Mouse (Mus musculus) B cell, adult (primary cell): Measurements from ENCODE around the gene Gm20809. TPM values are rescaled to one million over a fixed set of nuclear protein-coding genes. Genes with fewer than 3 reads are reported as not detected.

ENCODE experiments used
- total RNA-seq: library from RNA; stranded (reverse); gene quantifications from 4 replicates; pipeline ENCODE4 v1.2.4, GENCODE M21; 2023; ENCODE audit not compliant: inconsistent age

Gm20809 gene
- not detected in 4 replicates for total RNA-seq

DNA sequence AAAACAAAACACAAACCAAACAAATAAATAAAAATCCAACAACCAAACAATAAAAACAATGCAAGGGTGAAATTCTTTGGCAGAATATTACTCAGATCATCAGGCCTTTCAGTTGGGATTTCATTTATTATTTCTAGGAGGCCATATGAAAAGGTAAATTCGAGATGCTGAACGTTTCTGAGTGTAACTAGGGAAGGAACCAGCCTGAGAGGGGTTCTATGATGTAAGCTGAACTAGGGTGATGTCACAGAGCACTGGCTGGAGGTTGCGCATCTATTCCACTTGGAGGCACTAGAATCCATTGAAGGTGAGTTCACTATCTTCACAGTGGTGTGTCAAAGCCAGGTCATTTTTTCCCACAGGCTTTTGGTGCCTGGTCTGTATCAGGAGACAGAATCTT lies at the start of gene Gm20809:
Gm20809 (plus strand) TSS at position 301 of the 400 bp plus-strand sequence.

